Mouse (Mus musculus) intestine, embryonic 16.5 days (tissue): Measurements from ENCODE around the gene Slc45a3. TPM values are rescaled to one million over a fixed set of nuclear protein-coding genes. Genes with fewer than 3 reads are reported as not detected.

Experiments
- ATAC-seq: fragments of 200-750 bp; cut with Nextera tagmentation; 2 replicates; pipeline ENCODE4 v1.8.0; 2017; ENCODE audit warnings: moderate TSS enrichment, moderate library complexity
- H3K27ac ChIP-seq: fragments of 300-500 bp; sonication (generic); 2 replicates; pipeline ENCODE4 v1.5.1; 2014; ENCODE audit warnings: mild to moderate bottlenecking, low read length
- H3K27me3 ChIP-seq: fragments of 300-500 bp; sonication (generic); replicated peaks from 2 replicates; pipeline ENCODE4 v1.6.1; 2014; ENCODE audit warnings: low read length, control low read depth, mixed read lengths; ENCODE audit not compliant: control insufficient read depth, insufficient read depth
- H3K36me3 ChIP-seq: fragments of 300-500 bp; sonication (generic); 2 replicates; pipeline ENCODE4 v1.6.1; 2014; ENCODE audit warnings: low read length, control low read depth; ENCODE audit not compliant: control insufficient read depth, insufficient read depth
- H3K4me1 ChIP-seq: fragments of 300-500 bp; sonication (generic); 2 replicates; pipeline ENCODE4 v1.6.1; 2014; ENCODE audit warnings: low read length, control low read depth, mixed read lengths; ENCODE audit not compliant: control insufficient read depth, insufficient read depth
- H3K4me2 ChIP-seq: fragments of 300-500 bp; sonication (generic); 2 replicates; pipeline ENCODE4 v1.6.1; 2014; ENCODE audit warnings: low read depth, low read length, control low read depth
- H3K4me3 ChIP-seq: fragments of 300-500 bp; sonication (generic); 2 replicates; pipeline ENCODE4 v1.5.1; 2014; ENCODE audit warnings: mild to moderate bottlenecking, low read length
- H3K9ac ChIP-seq: fragments of 300-500 bp; sonication (generic); 2 replicates; pipeline ENCODE4 v1.6.1; 2014; ENCODE audit warnings: low read depth, low read length
- H3K9me3 ChIP-seq: fragments of 300-500 bp; sonication (generic); 2 replicates; pipeline ENCODE4 v1.6.1; 2016; ENCODE audit warnings: low read length, control low read depth; ENCODE audit not compliant: control insufficient read depth
- WGBS: fragments of 180-500 bp; shearing (Covaris S2); extraction: QIAGEN DNeasy Blood & Tissue Kit; methylation state at CpG from one replicate; pipeline ENCODE4 v1.1.7; 2014; 5-methylcytosine and 5-hydroxymethylcytosine counted together
- polyA plus RNA-seq: library from polyadenylated mRNA; unstranded; fragments of >200 nt; fragmentation: Nextera tagmentation; extraction: Ambion mirVana; gene quantifications from 2 replicates; pipeline ENCODE4 v1.2.1, GENCODE M21; 2015

The Slc45a3 gene
- polyA plus RNA-seq, 1 experiment from 2014 or later: 2.5 TPM

DNA sequence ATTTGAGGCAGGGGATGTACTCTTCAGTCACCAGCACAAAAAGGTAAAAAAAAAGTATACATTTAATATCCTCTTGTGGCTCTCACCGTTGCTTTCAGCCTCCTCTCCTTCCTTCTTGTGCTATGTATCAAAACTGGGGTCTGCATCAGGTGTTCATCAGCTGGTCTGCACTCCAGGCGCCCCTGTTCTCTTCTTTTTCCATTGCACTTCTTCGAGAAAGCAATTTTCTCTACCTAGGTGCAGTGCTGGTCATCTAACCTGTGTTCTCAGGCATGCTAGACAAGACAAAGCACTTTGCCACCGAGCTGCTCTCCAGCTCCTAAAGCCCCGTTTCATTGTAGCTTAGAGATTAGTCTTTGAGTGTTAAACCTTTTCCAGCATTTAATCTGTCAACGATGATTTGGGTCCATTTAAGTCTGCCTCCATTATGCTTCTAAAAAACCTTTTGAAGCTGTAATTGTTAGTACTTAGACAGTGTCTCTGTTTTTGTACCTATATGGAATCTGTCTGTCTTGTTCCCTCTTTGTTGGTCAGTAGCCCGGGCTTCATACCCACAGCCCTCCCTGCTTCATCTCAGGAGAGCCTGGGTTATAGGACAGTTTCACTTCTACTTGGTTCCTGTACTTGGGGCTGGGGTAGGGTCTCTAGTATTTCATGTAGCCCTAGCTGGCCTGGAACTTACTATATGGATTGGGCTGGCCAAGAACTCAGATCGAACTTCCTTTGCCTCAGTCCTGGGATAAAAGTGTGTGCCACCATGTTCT lies 46.3 kb downstream of the Slc45a3 start:
- Histone ChIP-seq H3K9ac (peak overlapping the region; percentile 92), H3K4me3 (peak overlapping the region; percentile 81), H3K4me2 (peak overlapping the region; percentile 83), H3K4me1 (peaks cover 11% of the 10 kb centered on the region), H3K36me3 (no peaks in the 10 kb centered on the region), H3K27me3 (no peaks in the 10 kb centered on the region), H3K9me3 (no peaks in the 10 kb centered on the region), H3K27ac (0 out of 2 replicates have a peak overlapping the region, but pooled peaks have one; percentile 16)
- WGBS: 37% methylated on average over 8 of the region's 8 CpGs
- ATAC-seq: no peak

DNA sequence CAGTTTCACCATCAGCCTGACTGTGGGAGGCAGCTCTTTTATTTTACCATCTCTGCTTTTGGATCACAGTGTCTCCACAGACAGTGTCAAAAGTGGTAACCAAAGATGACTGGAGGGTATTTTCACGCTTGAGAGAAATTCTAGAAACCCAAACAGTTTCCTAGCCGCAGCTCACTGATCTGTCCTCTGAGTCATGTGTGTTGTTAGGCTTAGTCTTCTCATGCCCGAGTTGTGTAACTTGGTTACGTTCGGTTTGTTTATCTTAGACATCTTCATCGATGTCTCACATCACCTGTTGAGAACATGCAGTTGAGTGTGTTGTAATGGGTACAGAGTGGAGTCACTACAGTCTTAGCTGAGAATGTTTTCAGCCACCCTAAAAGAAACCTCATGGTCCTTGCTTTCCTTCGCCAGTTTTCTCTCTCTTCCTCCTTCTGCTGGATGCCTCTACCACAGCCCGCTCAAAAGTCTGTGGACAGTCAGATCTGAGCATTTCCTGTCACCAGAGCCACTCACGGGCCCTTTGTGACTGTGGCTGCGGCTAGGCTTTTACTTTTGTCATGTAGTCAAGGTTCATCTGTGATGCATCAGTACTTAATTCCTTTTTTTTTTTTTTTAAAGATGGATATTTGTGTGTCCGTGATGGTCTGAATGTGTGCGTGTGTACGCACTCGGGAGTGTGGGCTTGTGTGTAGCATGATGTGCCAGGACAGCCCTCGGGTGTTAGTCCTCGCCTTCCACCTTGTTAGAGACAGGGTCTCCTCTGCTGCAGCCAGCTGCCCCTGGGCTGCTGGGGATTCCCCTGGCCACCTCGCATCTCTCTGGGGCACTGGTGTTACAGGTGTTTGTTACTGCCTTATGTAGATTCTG lies 48.1 kb downstream of the Slc45a3 start:
- no peak overlapping the region for H3K4me2 ChIP-seq
- no peak for ATAC-seq
- no peak overlapping the region for H3K9ac ChIP-seq
- H3K4me1 ChIP-seq: peaks cover 11% of the 10 kb centered on the region
- H3K36me3 ChIP-seq: peaks cover 4% of the 10 kb centered on the region; the same call in 1 of the 2 replicates
- H3K9me3 ChIP-seq: no peaks in the 10 kb centered on the region
- H3K27me3 ChIP-seq: no peaks in the 10 kb centered on the region
- WGBS: 81% methylated on average over 17 of the region's 17 CpGs
- H3K4me3 ChIP-seq: no peak overlapping the region
- H3K27ac ChIP-seq: no peak overlapping the region

DNA sequence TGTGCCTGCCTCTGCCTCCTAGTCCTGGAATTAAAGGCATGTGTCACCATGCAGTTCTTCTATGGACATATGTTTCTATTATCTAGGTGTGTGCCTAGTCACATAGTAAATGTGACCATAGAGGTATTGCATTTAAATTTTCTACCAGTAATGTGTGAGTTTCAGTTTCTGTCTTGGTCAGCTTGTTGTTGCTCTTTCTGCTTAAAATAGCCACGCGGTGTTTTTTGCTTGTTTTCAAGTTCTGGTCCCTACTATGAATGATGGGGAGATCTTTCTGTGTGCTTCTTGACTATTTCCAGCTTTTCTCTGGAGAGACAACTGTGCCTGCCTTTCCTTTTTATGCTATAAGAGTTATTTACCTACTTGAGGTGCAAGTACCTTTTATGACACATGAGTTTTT lies 49.0 kb downstream of the Slc45a3 start:
- no peaks in the 10 kb centered on the region for H3K27me3 ChIP-seq
- no peak overlapping the region for H3K4me3 ChIP-seq
- H3K4me1 ChIP-seq: peaks cover 11% of the 10 kb centered on the region
- WGBS: 81% methylated on average over 2 of the region's 2 CpGs
- no peak overlapping the region for H3K4me2 ChIP-seq
- peaks cover 4% of the 10 kb centered on the region; the same call in 1 of the 2 replicates for H3K36me3 ChIP-seq
- H3K9me3 ChIP-seq: no peaks in the 10 kb centered on the region
- no peak overlapping the region for H3K9ac ChIP-seq
- no peak overlapping the region for H3K27ac ChIP-seq
- no peak for ATAC-seq

DNA sequence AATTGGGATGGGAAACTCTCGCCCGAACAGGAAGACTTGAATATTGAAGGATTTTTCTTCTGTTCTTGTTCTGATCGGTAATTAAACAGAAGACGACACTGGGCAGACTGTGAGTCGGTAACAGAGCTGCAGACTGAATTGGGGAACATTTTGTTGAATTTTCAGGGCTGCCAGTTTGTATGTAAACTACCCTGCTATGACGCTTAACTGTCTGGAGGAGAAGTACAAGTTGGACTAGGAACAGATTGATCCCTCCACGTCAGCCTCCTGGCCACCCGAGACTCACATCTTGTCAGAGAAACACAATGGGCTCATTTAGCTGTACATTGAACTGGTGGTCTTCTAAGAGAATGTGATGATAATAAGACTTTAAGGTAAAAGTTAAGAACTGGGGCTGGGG lies 50.1 kb downstream of the Slc45a3 start:
- Histone ChIP-seq H3K4me1 (peaks cover 11% of the 10 kb centered on the region), H3K9me3 (no peaks in the 10 kb centered on the region), H3K36me3 (peaks cover 6% of the 10 kb centered on the region; the same call in 1 of the 2 replicates), H3K4me3 (no peak overlapping the region), H3K4me2 (no peak overlapping the region), H3K27me3 (no peaks in the 10 kb centered on the region), H3K9ac (no peak overlapping the region), H3K27ac (no peak overlapping the region)
- WGBS: 80% methylated on average over 8 of the region's 8 CpGs
- ATAC-seq: no peak

DNA sequence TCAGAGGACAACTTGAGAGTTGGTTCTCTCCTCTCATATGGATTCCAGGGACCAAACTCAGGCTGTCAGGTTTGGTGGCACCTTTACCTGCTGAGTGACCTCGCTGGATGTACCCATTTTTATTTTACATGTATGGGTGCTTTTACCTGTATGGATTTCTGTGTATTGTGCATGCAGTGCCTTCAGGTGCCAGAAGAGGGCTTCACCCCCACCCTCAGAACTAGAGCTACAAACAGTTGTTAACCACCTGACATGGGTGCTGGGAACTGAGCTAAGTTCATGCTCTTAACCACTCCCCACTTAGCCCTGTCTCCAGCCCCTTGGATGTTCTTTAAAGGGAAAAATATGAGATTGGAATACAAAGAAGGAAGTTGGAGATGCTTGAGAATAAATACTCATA lies 52.0 kb downstream of the Slc45a3 start:
- ATAC-seq: no peak
- Histone ChIP-seq H3K4me1 (0 out of 2 replicates have a peak, but pooled peaks cover 2% of the 10 kb centered on the region), H3K4me3 (no peak overlapping the region), H3K9ac (no peak overlapping the region), H3K4me2 (no peak overlapping the region), H3K9me3 (no peaks in the 10 kb centered on the region), H3K36me3 (peaks cover 16% of the 10 kb centered on the region), H3K27ac (no peak overlapping the region), H3K27me3 (no peaks in the 10 kb centered on the region)
- WGBS: 92% methylated on average over 1 of the region's 1 CpGs

DNA sequence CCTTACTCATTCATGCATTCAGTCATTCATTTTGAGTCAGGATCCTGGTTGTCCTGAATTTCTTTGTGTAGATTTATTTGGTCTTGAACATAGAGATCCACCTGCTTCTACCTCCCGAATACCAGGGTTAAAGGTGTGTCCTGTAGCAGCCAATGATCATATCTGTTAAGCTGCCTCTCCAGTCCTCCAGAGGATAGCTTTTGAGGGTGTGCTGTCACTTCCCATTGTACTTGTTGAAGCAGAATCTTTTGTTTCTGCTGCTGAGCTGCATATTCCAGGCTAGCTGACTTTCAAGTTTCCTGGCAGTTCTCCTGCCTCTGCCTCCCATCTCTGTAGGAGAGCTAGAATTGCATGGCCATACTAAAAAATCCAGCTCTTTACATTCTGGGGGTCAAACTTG lies 53.9 kb downstream of the Slc45a3 start:
- Histone ChIP-seq H3K36me3 (peaks cover 18% of the 10 kb centered on the region), H3K4me3 (no peak overlapping the region)

DNA sequence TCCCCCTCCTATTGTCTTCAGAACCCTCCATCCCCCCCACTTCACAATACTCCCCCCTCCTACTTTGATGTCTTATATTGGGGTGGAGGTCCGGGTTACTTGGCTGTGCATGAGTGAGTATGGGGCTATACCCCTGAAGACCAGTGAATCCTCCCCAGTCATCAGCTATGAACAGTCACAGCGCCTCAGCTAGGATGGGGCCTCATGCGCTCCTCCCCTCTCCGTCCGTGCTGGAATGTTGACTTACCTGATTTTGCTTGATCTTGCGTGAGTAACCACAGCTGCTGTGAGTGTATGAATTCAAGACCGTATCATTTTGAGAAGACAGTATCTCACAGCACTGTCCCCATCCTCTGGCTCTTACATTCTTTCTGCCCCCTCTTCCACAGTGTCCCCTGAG lies 57.1 kb downstream of the Slc45a3 start:
- 81% methylated on average over 7 of the region's 7 CpGs for WGBS
- Histone ChIP-seq H3K9ac (no peak overlapping the region), H3K27me3 (no peaks in the 10 kb centered on the region), H3K9me3 (no peaks in the 10 kb centered on the region), H3K36me3 (peaks cover 19% of the 10 kb centered on the region), H3K27ac (no peak overlapping the region), H3K4me2 (no peak overlapping the region), H3K4me1 (no peaks in the 10 kb centered on the region), H3K4me3 (no peak overlapping the region)
- ATAC-seq: peak; percentile 42

More for the DNA sequence above, 53.9 kb downstream of the Slc45a3 start:
- no peak for ATAC-seq
- no peaks in the 10 kb centered on the region for H3K9me3 ChIP-seq
- no peaks in the 10 kb centered on the region for H3K4me1 ChIP-seq
- H3K27me3 ChIP-seq: no peaks in the 10 kb centered on the region
- WGBS: 80% methylated on average over 1 of the region's 1 CpGs
- no peak overlapping the region for H3K9ac ChIP-seq
- no peak overlapping the region for H3K27ac ChIP-seq
- H3K4me2 ChIP-seq: no peak overlapping the region

DNA sequence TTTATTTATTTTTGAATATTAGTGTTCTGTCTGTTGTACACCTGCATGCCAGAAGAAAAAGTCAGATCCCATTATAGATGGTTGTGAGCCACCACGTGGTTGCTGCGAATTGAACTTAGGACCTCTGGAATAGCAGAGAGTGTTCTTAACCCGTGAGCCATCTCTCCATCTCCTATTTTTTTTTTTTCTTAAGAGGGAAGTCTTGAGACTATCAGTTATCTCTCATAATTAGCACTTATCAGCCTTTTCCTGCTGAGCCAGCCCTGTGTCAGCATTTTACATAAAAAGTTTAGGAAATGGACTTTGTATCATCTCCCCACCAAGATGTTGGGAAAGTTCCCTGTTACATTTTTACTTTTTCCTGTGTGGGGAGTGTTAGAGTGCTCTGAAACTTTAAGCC lies 59.3 kb downstream of the Slc45a3 start:
- Histone ChIP-seq H3K4me2 (no peak overlapping the region), H3K9me3 (no peaks in the 10 kb centered on the region), H3K9ac (no peak overlapping the region), H3K4me3 (no peak overlapping the region), H3K27me3 (no peaks in the 10 kb centered on the region), H3K36me3 (peaks cover 18% of the 10 kb centered on the region), H3K4me1 (no peaks in the 10 kb centered on the region), H3K27ac (peak overlapping the region; percentile 14; the same call in 1 of the 2 replicates)
- WGBS: 73% methylated on average over 3 of the region's 3 CpGs
- ATAC-seq: peak; percentile 72

DNA sequence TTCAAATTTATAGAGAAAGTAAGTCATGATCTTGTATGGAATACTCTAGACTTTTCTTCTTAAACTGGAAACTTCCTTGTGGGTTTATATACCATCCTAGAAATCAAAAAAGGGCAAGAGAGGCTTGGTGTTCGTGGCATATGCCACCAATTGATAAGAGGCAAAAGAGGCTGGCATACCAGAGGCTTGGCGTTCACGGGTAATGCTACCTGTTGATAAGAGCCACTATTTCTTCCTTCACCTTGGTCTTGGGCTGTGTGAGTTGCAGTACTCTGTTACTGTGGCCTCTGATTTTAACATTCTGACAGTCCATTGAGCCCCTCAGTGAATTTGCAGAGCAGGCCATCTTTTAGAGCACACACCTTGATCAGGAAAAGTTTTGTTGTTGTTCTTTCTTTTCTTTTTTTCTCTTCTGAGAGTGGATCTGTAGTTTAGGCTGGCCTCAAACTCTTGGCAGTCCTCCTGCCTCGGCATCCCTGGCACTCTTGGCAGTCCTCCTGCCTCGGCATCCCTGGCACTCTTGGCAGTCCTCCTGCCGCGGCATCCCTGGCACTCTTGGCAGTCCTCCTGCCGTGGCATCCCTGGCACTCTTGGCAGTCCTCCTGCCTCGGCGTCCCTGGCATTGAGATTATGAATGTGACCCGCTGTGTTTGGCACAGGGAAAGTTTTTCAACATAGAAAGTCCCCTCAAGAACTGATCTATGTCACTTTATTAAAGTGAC lies 64.3 kb downstream of the Slc45a3 start:
- Histone ChIP-seq H3K4me2 (no peak overlapping the region), H3K27me3 (no peaks in the 10 kb centered on the region), H3K4me1 (no peaks in the 10 kb centered on the region), H3K9me3 (no peaks in the 10 kb centered on the region), H3K4me3 (no peak overlapping the region), H3K36me3 (0 out of 2 replicates have a peak, but pooled peaks cover 3% of the 10 kb centered on the region), H3K9ac (no peak overlapping the region), H3K27ac (no peak overlapping the region)
- ATAC-seq: no peak
- WGBS: 87% methylated on average over 11 of the region's 11 CpGs
